Mouse (Mus musculus): ENCODE measurements around the gene Samd8. TPM values are rescaled to one million over a fixed set of nuclear protein-coding genes. Genes with fewer than 3 reads are reported as not detected.

Samd8 gene
- total RNA-seq, 2 experiments from 2014 or later = 5.5 to 11.1 TPM

DNA sequence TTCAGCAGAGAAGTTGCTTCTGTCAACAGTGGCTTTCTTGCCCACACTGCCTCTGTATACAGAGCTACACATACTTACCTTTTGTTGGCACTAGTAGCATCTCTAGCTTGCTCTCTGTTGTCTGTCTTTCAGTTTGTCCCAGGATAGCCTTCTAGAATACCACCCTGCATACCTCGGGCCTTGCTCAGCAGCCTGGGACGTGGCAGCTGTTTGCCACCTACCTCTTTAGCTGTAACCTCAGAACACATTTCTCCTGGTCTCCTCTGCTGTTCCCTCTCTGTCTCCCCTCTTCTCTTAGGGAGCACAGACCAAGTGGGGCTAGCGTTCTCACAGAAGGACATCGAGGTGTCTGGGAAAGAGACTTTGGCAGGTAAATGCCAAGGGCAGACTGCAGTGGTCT, 7.9 kb upstream of the Samd8 start:
- no peak for ATAC-seq (replicated peaks; ENCODE audit: low FRiP score, low TSS enrichment, poor library complexity, severe bottlenecking)

DNA sequence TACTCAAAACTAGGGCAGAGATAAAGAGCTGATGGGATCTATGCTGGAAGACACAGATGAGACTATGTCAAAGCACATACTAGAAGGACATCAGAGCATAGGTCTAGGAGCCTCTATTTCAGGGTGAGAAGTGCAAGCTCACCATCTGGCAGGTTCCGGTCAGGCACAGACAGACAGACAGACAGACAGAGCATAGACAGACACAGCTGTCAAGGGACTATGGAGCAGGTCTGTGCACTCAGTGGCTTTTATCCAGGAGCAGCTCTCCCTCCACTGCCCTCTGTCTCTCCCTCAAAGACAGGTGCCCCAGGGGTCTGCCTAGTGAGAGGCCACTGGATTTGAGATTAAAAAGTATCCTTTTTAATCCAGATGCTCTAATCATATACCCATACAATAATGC, 6.2 kb upstream of the Samd8 start:
- no peak for ATAC-seq (replicated peaks; ENCODE audit: low FRiP score, low TSS enrichment, poor library complexity, severe bottlenecking)

DNA sequence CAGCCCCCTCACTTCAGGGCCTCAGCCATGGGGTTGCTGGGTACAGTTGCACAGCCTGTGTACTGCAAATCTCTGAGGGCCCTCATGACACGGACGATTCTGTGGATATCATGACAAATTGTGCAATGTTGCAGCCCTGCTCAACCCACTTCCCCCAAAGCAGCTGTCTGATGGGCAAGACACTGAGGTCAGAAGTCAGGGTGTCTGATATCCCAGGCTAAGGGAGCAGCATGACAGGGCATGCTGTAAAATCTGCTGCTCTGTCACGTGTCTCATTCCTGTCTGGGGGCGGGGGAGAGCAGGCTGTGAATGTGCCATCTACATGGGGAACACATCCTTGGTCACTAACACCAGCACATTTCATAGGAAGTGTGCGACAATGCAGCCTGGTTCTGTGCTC, 5.2 kb upstream of the Samd8 start:
- no peak for ATAC-seq (replicated peaks; ENCODE audit: low FRiP score, low TSS enrichment, poor library complexity, severe bottlenecking)

DNA sequence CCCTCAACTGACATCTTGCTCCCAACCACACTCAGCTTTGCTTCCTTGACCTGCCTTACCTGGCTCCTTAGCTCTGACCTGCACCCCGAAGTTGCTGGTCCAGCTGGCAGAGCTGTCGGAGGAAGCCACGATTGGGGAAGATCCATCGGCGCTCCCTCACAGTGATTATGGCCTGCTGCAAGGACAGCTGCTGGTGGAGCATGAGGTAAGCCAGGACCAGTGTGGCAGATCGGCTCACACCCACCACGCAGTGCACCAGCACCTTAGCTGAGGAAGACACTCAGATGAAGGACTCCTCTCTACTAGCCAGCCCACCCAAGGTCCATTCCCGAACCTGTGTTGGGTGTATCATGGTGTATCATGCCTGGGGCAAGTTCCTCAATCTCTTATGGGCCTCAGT, 4.1 kb upstream of the Samd8 start:
- ATAC-seq (replicated peaks; ENCODE audit: low FRiP score, low TSS enrichment, poor library complexity, severe bottlenecking) = no peak

DNA sequence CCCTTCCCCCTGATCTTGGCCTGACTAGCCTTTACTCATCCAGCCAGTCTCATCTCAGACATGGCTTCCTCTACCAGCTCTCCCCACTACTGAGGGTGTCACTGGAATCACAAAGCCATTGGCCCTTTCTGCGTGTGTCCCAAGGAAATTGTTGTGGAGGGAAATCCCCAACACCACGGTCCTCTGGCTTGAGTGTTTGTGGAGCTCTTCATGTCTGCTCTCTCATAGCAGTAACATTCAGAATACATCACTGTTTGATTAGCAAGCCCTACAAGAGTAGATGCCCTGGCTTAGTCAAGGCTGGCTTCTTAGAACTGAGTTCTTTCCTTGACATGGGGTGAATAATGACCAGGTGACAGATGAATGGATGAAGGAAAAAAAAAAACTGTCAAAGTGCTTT, 3.5 kb upstream of the Samd8 start:
- ATAC-seq (replicated peaks; ENCODE audit: low FRiP score, low TSS enrichment, poor library complexity, severe bottlenecking) = no peak

DNA sequence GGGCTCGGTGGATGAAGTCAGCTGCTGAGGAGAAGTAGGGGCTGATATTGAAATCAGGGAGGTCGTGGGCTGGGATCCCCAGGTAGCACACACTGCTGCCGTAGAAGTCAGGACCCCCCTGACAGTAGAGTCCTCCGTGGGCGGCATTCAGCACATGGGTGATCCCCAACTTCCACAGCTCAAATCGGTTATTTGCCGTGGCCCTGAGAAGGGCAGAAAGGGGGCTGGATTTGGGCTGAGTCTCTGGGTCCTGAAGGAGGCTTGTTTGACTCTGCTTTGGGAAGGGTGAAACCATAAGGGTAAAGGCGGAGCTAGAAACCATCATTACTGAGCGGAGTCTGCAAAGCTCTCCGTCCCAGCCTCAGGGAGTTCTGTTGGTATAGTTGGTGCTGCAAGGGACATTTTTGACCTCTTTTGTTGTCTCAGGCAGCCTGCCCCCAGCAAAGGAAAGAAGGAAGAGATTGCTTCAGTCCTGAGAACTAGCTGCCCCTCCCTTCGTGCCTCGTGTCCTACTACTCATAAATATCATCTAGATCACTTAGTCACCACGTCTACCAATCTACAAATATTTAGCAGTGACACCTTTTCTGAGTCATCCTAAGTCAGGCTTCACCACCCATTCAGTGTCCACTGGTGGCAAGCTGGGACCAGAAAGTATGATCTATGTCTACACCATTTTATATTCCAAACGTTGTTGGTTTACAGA, 2.7 kb upstream of the Samd8 start:
- no peak for ATAC-seq (replicated peaks; ENCODE audit: low FRiP score, low TSS enrichment, poor library complexity, severe bottlenecking)

DNA sequence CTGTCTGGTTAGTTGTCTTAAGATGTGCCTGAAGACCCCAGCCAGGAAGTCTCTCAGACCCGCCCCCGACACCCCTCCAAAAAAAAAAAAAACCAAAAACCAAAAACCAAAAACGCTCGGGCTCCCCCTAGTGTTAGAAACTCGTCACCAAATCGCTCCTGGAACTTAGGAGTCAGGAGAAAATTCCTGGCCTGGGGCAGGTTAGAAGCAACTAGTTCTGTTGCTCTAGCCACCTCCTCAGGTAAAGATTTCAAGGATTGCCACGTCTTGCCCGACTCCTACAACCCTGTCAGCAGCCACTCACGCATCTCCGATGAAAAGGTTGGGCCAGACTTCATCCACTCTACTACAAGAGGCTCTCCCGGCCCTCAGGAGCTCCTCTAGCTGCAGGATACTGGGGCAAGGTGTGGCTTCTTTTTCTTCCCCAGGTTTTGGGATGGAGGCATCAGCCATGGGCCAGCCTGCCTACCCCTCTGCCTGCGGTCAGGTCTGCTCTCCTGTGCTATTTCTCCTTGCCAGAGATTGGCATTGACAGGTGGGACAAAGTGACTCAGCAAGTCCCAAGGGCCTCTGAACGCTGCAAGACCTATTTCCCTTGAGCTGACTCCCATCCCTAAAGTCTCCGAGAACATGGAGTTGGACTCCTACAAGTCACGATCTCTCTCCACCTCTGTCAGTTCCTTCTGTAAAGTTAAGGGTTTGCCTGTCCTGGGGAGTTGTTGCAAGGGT, 2.0 kb upstream of the Samd8 start:
- ATAC-seq (replicated peaks; ENCODE audit: low FRiP score, low TSS enrichment, poor library complexity, severe bottlenecking) = no peak

DNA sequence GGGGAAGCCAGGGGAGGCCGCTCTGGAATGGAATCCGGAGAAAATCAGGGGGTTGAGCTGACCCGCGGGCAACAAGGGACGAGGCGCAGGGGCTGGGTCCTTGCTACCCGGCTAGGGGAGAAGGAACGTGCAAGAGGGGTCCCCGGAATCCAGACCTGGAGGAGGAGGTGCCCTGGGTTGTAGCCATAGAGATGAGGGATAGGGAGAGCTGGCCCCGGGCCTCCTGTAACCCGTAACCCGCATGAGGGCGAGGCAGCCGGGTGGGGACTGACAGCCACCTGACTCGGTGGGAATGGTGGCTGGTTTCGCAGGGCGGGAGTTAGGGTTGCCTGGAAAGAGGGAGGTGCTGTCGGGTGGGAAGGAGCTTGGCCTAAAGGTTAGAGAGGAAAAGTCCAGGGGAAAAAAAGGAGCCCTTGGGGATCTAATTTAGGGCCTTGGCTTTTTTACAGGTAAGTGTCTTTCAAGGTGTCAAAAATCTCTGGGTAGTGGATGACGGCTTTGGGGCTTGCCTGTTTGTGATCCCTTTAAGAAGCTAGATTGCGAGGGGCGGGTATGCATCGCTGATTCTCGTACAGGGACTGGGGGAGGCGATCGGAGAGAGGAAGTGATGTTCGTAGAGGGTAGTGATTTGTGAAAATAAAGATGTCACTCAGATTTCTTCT, 681 bp downstream of the Samd8 start, which contains the start of gene Dusp13:
TSS of gene Dusp13 (minus strand) at position 301 of the 662 bp plus-strand sequence.
- peak; percentile 59 for ATAC-seq (replicated peaks; ENCODE audit: low FRiP score, low TSS enrichment, poor library complexity, severe bottlenecking)

DNA sequence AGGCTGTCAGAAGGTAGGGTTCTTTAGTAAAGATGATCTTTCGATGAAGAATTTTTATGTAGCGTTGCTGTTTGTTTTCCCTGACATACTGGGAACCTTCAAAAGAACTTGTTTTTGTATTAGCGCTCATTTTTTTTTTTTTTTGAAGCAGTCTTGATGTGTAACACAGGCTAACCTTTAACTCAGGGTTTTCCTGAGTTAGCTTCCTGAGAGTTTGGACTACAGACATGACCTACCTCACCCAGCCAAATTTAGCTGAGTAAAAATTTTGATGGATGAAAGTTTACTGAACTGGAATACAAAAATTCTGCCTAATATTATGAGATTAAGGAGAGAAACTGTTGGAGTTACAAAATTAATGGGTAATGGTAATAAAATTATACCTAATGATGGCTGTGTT, 2.1 kb downstream of the Samd8 start:
- no peak for ATAC-seq (replicated peaks; ENCODE audit: low FRiP score, low TSS enrichment, poor library complexity, severe bottlenecking)

DNA sequence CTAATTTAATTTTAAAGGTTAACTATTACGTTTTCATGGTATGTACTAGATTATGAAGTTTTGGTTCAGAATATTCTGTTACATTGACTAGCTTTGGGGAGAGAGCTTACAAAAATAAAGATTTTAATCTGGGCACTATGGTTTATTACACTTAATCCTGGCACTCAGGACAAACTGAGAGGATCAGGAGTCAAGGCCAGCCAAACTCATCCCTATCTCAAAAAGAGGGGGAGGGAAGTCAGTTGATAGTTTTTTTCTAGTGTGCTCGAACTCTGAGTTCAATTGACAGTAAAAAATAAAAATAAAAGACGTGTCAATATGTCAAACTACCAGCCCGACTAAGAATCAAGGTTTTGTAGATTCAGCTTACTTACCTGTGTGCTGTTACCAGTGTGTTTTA, 3.0 kb downstream of the Samd8 start:
- ATAC-seq (replicated peaks; ENCODE audit: low FRiP score, low TSS enrichment, poor library complexity, severe bottlenecking) = no peak

DNA sequence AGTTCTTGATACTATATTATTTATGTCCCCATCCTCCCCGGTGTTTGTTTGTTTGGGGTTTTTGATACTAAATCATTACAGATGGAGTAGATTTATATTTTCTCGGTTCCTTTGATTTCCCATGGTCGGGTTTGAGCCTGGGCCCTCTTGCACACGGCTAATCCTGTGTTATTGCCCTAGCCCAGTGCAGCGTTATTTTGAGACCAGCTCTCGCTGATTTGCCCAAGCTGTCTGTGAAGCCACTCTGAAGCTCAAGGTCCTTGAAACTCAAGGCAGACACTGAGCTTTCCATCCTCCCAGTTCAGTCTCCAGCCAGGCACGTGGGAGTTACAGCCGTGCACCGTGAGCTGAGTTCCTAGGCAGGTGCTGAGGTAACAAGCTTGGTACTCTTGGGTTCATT, 11.2 kb downstream of the Samd8 start:
- ATAC-seq (replicated peaks; ENCODE audit: low FRiP score, low TSS enrichment, poor library complexity, severe bottlenecking) = no peak

DNA sequence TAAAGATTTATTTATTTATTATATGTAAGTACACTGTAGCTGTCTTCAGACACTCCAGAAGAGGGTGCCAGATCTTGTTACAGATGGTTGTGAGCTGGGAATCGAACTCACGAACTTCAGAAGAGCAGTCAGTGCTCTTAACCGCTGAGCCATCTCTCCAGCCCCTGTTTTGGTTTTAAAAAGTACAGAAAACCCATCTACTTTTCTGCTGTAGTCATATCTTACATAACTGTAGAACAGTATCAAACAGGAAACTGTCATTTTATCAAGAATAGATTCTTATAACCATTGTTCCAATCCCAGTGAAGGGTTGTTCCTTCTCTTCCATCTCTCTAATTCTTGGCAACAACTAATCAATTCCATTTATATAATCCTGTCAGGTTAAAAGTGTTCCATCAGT, 13.4 kb downstream of the Samd8 start:
- no peak for ATAC-seq (replicated peaks; ENCODE audit: low FRiP score, low TSS enrichment, poor library complexity, severe bottlenecking)

DNA sequence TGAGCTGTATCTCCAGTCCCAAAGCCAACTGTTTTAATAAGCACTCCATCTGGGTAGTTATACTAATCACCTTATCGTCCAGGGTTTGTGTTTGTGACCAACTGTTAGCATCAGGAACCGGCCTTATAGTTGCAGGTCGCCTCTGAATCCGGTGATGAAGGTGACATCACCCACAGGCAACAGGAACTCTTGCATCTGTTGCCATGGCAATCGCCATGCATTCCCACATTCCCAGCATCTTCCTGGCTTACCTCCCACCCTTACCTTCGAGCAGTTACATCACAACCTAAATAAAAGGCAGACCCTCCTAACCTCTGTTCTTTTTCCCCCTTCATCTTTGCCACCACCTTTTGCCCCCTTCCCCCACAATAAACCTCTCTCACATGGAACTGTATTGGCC, 14.3 kb downstream of the Samd8 start:
- ATAC-seq (replicated peaks; ENCODE audit: low FRiP score, low TSS enrichment, poor library complexity, severe bottlenecking) = no peak

DNA sequence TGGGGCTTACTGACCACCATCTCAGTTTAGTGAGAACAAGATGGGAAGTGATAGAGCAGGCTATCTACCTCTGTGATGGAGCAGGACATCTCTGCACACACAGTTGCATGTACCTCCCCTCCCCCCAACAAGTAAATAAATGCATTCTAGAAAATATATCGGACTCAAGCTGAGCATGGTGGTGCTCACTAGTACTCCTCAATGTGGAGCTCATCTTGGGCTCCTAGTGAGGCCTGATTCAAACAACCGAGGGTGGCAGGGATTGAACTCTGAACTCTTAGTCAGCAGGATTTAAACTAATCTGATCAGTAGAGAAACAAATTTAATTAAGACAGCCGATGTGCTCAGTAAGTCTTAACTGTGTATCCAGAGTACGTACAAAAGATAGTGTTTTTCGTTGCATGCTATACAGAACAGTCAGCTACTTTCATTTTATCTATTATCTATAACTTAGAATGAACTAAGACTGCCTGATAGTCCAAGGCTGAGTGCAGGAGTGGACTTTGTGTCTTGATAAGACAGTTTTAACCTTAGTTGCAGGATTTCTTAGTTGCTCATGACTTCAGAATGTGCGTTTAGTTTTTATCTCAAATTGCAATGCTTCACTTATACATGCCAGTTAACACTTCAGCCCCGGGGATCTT, 15.5 kb downstream of the Samd8 start:
- ATAC-seq (replicated peaks; ENCODE audit: low FRiP score, low TSS enrichment, poor library complexity, severe bottlenecking) = peak; percentile 71

DNA sequence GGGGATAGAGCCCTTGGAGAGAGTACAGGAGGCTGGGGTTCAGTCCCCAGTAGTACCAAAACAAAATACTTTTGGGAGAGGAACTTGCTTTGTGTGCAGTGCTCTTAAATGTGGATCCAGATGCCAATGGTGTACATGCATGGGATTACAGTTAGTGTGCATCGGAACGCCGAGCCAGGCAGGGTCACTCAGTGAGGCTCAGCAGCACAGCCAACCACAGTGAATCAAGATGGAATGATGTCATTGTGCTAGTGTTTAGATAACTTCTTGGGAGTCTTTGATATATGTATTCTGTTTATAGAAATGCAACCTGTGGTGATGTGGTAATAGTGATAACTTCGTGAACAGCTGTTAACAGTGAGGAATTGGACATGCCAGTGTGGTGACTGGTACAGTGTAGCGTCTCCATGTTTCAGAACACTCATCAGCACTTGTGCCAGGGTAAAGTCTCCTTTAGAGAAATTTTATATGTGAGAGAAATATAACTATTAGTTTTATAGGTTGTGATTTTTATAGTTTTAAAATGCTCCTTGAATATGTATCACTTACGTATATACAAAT, 16.1 kb downstream of the Samd8 start:
- peak; percentile 70 for ATAC-seq (replicated peaks; ENCODE audit: low FRiP score, low TSS enrichment, poor library complexity, severe bottlenecking)

DNA sequence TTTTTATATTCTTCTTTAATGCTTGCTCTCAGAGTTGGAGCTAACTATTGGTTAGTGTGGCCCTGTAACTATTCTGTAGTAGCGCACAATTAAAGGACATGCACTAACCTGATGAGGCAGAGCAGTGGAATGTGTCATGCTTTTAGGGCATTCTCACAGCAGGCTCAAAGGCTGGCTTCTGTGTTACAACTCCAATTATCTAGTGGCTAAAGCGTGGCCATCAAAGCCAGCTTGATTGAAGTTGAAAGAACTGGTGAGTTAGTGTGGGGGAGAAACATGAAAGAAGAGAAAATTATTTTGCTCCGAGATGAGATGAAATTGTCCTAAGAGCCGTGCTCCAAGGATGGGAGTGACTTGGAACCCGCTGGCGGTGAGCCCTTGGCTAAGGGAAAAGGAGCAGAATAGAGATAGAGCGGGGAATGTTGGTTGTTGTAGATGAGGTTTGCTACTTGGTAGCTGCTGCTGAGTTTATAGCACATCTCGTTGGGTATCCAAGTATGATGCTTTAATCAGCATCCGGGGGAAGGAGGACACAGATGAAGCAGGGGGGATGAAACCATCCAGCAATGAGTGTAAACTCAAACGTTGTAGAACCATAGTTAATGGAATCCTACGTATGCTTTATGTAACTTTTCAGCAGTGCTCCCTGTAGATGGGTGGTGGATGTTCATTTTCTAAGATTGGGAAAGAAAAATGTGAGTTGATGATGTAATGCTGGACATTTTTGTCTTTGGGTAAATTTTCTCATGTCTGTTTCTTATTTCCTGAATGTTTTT, 22.4 kb downstream of the Samd8 start:
- no peak for ATAC-seq (replicated peaks; ENCODE audit: low FRiP score, low TSS enrichment, poor library complexity, severe bottlenecking)

DNA sequence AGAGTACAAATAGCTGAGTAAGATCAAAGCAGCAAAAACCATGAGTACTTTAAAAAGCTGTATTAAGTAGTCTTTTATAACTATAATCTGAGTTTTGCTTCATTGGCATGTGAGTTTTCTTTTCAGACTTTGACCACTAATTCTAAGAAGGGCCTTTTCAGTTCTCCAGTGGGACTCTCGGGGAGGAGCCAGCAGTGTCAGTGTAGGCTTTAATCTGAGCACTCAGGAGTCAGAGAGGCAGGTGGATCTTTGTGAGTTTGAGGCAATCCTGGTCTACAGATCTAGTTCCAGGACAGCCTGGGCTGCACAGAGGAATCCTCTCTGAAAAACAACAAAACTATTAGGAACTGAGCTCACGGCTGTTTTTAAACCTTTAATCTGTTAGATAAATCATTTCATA, 23.6 kb downstream of the Samd8 start:
- no peak for ATAC-seq (replicated peaks; ENCODE audit: low FRiP score, low TSS enrichment, poor library complexity, severe bottlenecking)

DNA sequence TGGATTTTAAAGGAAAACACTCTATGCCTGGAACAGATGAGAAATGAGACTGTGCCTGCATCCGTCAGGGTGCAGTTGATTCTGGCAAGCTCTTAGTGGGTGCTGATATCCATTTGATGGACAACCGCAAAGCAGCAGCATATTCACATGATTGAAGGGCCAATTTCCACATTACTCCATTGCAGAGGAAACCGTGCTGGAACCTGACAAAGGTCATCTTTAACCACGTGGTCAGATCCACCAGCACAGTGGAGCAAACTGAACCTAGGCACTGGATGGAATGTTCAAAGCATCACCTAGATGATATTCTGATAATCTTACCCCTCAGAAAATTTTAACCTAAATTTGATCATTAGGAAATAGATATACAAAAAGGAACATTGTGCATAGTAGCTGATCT, 25.9 kb downstream of the Samd8 start:
- ATAC-seq (replicated peaks; ENCODE audit: low FRiP score, low TSS enrichment, poor library complexity, severe bottlenecking) = no peak

DNA sequence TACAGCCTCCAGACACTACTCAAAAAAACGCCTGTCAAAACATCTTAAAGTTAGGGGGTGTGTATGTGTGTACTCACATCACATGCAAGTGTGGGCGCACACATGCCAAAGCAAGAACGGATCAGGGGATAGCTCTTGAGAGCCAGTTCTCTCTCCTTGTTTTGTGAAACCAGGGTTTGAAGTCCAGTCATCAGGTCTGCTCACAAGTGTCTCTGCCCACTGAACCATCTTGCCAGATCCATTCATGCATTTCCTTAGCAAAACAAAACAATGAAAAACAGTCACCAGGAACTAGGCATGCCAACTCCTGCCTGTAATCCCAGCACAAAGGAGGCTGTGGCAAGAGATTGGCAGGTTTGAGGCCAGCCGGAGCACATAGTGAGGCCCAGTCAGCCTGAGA, 36.2 kb downstream of the Samd8 start:
- no peak for ATAC-seq (replicated peaks; ENCODE audit: low FRiP score, low TSS enrichment, poor library complexity, severe bottlenecking)

All from megakaryocyte-erythroid progenitor cell, adult 5-6 weeks (primary cell).